Mouse (Mus musculus): ENCODE data around the gene Gp9.

The Gp9 gene

GRCm38 (mm10) chr6:87787108-87787890 is 9.4 kb downstream of the Gp9 start:
- DNase-seq (ENCODE audit: low spot score) = no peak

DNA sequence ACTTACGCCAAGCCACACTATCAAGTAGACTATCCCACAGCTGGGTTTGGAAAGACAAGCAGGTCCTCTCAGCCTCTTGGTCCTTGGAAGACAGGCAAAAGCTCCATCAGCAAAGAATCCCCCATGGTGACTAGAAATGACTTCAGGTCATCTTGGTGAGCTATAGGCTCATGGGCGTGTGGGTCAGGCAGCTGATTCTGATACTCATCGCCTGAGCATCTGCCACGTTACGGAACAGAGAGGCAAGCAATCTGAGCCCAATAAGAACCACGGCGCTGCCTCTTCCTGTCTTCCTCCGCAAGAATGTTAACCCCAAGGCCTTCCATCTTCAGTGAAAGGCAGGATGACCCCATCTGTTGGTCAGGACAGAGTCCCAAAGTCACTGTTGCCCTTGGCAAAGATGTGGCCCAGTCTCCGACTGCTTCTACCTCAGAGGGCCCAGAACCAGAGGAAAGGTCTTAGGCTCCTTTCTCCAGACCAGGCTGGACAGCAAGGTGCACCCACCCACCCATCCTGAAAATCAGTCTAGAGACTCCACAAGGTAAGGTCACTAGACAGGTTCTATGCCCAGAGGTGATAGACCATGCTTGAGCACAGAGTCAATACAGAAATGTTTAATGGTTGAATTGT is 10.5 kb downstream of the Gp9 start:
- no peak for DNase-seq (ENCODE audit: low spot score)

DNA sequence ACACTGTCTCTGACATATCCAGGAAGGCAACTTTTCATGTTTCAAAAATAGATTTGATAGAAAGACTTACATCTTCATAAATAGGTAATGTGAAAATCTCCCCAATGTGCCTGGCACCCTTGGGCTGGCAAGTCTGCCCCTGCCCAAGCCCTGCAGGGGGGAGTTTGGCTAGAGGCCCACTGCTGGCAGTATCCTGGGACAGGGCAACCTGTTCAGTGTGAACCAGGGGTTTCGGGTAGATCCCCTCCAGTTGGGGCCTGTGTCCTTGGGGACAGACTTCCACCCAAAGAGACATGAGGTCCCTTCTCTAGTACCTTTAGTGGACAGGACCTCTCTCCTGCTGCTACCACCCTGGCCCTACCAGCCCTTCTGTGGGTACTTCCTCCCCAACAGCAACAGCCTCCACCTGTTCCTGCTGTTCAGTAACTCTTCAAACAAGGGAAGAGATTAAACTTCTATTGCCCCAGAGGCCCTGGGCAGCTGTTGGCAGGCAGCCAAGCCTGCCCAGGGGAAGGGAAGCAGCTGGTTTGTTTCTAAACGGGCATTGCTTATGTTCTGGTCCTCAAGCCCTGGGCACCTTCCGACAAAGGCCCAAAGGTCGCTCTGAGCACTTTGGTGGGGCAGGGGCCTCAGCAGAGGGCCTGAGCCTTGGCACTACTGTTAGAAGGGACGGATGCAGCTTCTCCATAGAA is 11.2 kb downstream of the Gp9 start:
- DNase-seq (ENCODE audit: low spot score) = no peak

GRCm38 (mm10) chr6:87789791-87790190 is 11.9 kb downstream of the Gp9 start:
- no peak for DNase-seq (ENCODE audit: low spot score)

GRCm38 (mm10) chr6:87790779-87791480 is 13.1 kb downstream of the Gp9 start:
- peak; percentile 34 for DNase-seq (ENCODE audit: low spot score)

- no peak for DNase-seq (ENCODE audit: low spot score)
Measured at GRCm38 (mm10) chr6:87791826-87792225, 14.0 kb downstream of the Gp9 start.

- no peak for DNase-seq (ENCODE audit: low spot score)
Measured at GRCm38 (mm10) chr6:87793821-87794510, 16.1 kb downstream of the Gp9 start.

GRCm38 (mm10) chr6:87795385-87796150 is 17.7 kb downstream of the Gp9 start:
- DNase-seq (ENCODE audit: low spot score) = no peak

DNA sequence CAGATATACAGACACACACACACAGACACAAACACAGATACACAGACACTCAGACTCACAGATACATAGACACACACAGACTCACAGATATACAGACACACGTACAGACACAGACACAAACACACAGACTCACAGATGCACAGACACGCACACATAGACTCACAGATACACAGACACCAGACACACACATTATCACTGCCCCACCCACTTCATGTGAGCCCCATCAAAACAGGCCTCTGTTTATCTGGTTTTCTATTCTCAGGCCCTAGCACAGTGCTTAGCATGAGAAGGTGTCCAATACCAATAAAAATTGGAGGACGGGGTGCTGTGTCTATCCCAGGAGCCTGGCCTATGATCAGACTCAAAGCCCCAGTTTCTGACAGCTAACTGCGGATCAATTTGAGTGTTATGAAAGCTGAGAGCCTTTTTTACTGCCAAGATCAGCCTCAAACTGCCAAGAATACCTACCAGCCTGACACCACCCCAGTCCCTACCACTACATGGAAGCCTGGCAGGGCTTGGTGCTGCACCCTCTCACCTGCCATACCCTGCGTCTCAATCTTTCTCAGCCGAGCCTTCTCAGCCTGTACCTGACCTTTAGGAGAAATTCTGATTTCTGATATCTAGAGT is 18.5 kb downstream of the Gp9 start:
- no peak for DNase-seq (ENCODE audit: low spot score)

GRCm38 (mm10) chr6:87797321-87797720 is 19.4 kb downstream of the Gp9 start:
- DNase-seq (ENCODE audit: low spot score) = no peak

DNA sequence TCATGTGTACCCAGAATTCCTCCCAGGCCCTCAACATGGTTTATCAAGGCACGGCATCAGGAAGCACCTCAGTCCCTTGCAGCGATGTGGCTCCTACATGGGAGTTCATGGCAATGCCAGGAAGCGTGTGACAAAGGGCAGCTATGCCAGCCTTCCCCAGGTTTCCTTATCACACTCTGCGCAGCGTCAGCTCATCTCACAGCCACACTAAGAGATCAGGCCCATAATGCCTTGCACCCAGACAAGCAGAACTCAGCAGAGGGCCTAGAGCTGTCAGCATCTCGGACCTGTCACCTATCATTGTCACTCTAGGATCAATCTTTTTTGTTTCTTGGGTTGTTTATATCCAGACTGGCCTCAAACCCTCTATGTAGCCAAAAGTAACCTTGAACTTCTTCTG is 21.7 kb downstream of the Gp9 start:
- DNase-seq (ENCODE audit: low spot score) = no peak

DNA sequence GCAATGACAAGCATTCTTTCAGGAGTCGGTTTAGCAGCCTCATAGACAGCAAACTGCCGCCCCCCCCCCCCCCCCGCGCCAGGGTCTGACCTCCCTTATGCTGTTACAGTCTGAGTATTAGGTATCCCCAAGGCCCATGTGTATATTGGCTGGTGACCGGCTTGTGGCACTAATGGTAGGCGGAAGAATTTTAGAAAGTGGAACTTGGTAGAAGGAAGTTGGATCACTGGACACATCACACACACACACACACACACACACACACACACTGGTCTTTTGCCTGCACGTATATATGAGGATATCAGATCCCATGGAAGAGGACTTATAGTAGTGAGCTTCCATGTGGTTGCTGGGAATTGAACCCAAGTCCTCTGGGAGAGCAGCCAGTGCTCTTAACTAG is 24.6 kb downstream of the Gp9 start:
- DNase-seq (ENCODE audit: low spot score) = no peak

- DNase-seq (ENCODE audit: low spot score) = no peak
Measured at GRCm38 (mm10) chr6:87804036-87804435, 26.2 kb downstream of the Gp9 start.

DNA sequence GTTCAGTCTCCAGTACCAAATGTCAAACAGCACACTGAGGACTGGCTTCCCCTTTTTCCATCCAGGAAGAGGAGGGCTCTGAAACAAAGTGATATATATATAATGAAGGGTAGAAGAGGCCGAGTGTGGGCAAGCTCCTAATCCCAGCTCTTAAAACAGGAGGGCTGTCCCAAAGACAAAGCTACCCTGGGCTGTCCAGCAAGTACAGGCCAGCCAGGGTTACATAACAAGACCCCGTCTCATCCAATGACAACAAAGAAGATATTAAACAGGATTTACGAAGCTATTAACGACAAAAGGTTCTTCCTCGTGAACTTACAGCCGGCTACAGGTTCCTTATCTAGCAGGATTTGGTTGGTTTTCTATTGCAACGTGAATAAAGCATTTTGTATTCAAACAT is 27.0 kb downstream of the Gp9 start:
- no peak for DNase-seq (ENCODE audit: low spot score)

GRCm38 (mm10) chr6:87805448-87805847 is 27.6 kb downstream of the Gp9 start:
- DNase-seq (ENCODE audit: low spot score) = no peak

- DNase-seq (ENCODE audit: low spot score) = no peak
Measured at GRCm38 (mm10) chr6:87806028-87806427, 28.2 kb downstream of the Gp9 start.

GRCm38 (mm10) chr6:87806857-87807256 is 29.0 kb downstream of the Gp9 start:
- DNase-seq (ENCODE audit: low spot score) = no peak

- DNase-seq (ENCODE audit: low spot score) = no peak
Measured at GRCm38 (mm10) chr6:87807735-87808440, 30.0 kb downstream of the Gp9 start.

DNA sequence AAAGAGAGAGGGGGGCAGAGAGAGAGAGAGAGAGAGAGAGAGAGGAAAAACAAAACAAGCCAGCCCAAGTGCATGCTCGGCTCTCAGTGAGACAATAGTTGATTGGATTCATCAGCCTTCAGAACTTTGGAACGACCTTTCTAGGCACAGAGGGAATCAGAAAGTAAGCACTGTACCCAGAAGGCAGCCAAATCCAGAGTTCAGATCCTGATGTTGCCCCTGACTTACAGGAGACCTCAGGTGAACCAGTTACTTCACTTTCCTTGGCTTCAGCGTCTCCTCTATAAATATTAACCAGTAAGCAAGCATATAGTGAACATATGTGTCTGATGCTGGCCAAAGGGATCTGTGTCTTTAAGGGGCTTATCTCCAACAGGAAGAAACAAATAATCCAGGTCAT is 30.6 kb downstream of the Gp9 start:
- peak; percentile 24 for DNase-seq (ENCODE audit: low spot score)

- no peak for DNase-seq (ENCODE audit: low spot score)
Measured at GRCm38 (mm10) chr6:87809144-87809543, 31.3 kb downstream of the Gp9 start.
